Mouse (Mus musculus) cerebellum, adult 9-10 months (tissue): ENCODE data around the gene Tln1.
A peak's percentile ranks its signal among the peaks of the same experiment; 100 is the strongest.
"Not testable (repeated sequence)": the region's sequence is repeated elsewhere in the genome, so short reads cannot be mapped to it uniquely, and the experiment has no call there.

Experiments used
- DNase-seq: peaks from one replicate; pipeline ENCODE4 v3.0.0; 2022

Gene Tln1

GRCm38 (mm10) chr4:43561997-43562768 is at the start of gene Tln1, which contains the start of gene Creb3:
TSS of gene Tln1 (minus strand) at chr4:43562691.
TSS of gene Creb3 (plus strand) at chr4:43562332.
- DNase-seq = peak; percentile 95

- no peak for DNase-seq
Measured at GRCm38 (mm10) chr4:43604751-43605685, 42.5 kb upstream of the Tln1 start.

GRCm38 (mm10) chr4:43604099-43604498 is 41.6 kb upstream of the Tln1 start:
- no peak for DNase-seq

GRCm38 (mm10) chr4:43600195-43600934 is 37.9 kb upstream of the Tln1 start:
- no peak for DNase-seq

- DNase-seq = no peak
Measured at GRCm38 (mm10) chr4:43598650-43599380, 36.3 kb upstream of the Tln1 start.

- no peak for DNase-seq
Measured at GRCm38 (mm10) chr4:43598200-43598599, 35.7 kb upstream of the Tln1 start.

GRCm38 (mm10) chr4:43596597-43596996 is 34.1 kb upstream of the Tln1 start:
- DNase-seq = not testable (repeated sequence)

GRCm38 (mm10) chr4:43593453-43593852 is 31.0 kb upstream of the Tln1 start:
- DNase-seq = no peak

GRCm38 (mm10) chr4:43591961-43592360 is 29.5 kb upstream of the Tln1 start:
- DNase-seq = no peak

GRCm38 (mm10) chr4:43591543-43591942 is 29.1 kb upstream of the Tln1 start:
- DNase-seq = no peak

- no peak for DNase-seq
Measured at GRCm38 (mm10) chr4:43587681-43588080, 25.2 kb upstream of the Tln1 start.

GRCm38 (mm10) chr4:43586411-43586810 is 23.9 kb upstream of the Tln1 start:
- peak; percentile 3 for DNase-seq

GRCm38 (mm10) chr4:43585682-43586081 is 23.2 kb upstream of the Tln1 start:
- DNase-seq = peak; percentile 0

- DNase-seq = peak; percentile 8
Measured at GRCm38 (mm10) chr4:43584444-43585416, 22.2 kb upstream of the Tln1 start, which contains the start of gene Msmp. TSS of gene Msmp (minus strand) at chr4:43584494.

- DNase-seq = peak; percentile 4
Measured at GRCm38 (mm10) chr4:43583421-43583820, 20.9 kb upstream of the Tln1 start.

- DNase-seq = peak; percentile 7
Measured at GRCm38 (mm10) chr4:43582241-43582640, 19.8 kb upstream of the Tln1 start.

GRCm38 (mm10) chr4:43581381-43581780 is 18.9 kb upstream of the Tln1 start:
- peak; percentile 6 for DNase-seq

- peak; percentile 0 for DNase-seq
Measured at GRCm38 (mm10) chr4:43580721-43581120, 18.2 kb upstream of the Tln1 start.

- peak; percentile 17 for DNase-seq
Measured at GRCm38 (mm10) chr4:43579731-43580130, 17.2 kb upstream of the Tln1 start.

GRCm38 (mm10) chr4:43579256-43579655 is 16.8 kb upstream of the Tln1 start:
- peak; percentile 39 for DNase-seq
